Mouse (Mus musculus) lung, embryonic 14.5 days (tissue): Measurements from ENCODE around the gene Gm11273. TPM values are rescaled to one million over a fixed set of nuclear protein-coding genes. Genes with fewer than 3 reads are reported as not detected.
"Not testable (repeated sequence)": the region's sequence is repeated elsewhere in the genome, so short reads cannot be mapped to it uniquely, and the experiment has no call there.

Experiments
- ATAC-seq: fragments of 200-750 bp; cut with Nextera tagmentation; 2 replicates; pipeline ENCODE4 v1.8.0; 2017; ENCODE audit warnings: mild to moderate bottlenecking, moderate TSS enrichment, moderate library complexity; ENCODE audit not compliant: insufficient read depth
- DNase-seq: peaks from one replicate; pipeline ENCODE4 v3.0.0-alpha.2; 2015
- H3K27ac ChIP-seq: fragments of 300-500 bp; sonication (generic); 2 replicates; pipeline ENCODE4 v1.5.1; 2014; ENCODE audit warnings: low read depth, mild to moderate bottlenecking, moderate library complexity
- H3K27me3 ChIP-seq: fragments of 300-500 bp; sonication (generic); 2 replicates; pipeline ENCODE4 v1.6.1; 2014; ENCODE audit warnings: low read length, control low read depth; ENCODE audit not compliant: insufficient read depth
- H3K36me3 ChIP-seq: fragments of 300-500 bp; sonication (generic); 2 replicates; pipeline ENCODE4 v1.6.1; 2014; ENCODE audit warnings: control low read depth; ENCODE audit not compliant: insufficient read depth
- H3K4me1 ChIP-seq: fragments of 300-500 bp; sonication (generic); 2 replicates; pipeline ENCODE4 v1.6.1; 2014; ENCODE audit warnings: antibody characterized with exemption, control low read depth; ENCODE audit not compliant: insufficient read depth
- H3K4me2 ChIP-seq: fragments of 300-500 bp; sonication (generic); 2 replicates; pipeline ENCODE4 v1.6.1; 2014; ENCODE audit warnings: mild to moderate bottlenecking
- H3K4me3 ChIP-seq: fragments of 300-500 bp; sonication (generic); 2 replicates; pipeline ENCODE4 v1.5.1; 2014; ENCODE audit warnings: low read depth, low read length
- H3K9ac ChIP-seq: fragments of 300-500 bp; sonication (generic); 2 replicates; pipeline ENCODE4 v1.6.1; 2014
- H3K9me3 ChIP-seq: fragments of 300-500 bp; sonication (generic); 2 replicates; pipeline ENCODE4 v1.6.1; 2016; ENCODE audit warnings: low read depth, low read length, control low read depth
- CTCF ChIP-seq: IDR thresholded peaks from 2 replicates; pipeline ENCODE4 v1.5.1; 2016; ENCODE audit warnings: antibody characterized with exemption, low read depth
- WGBS: fragments of 180-500 bp; shearing (Covaris S2); extraction: QIAGEN DNeasy Blood & Tissue Kit; methylation state at CpG from one replicate; pipeline ENCODE4 v1.1.7; 2014; 5-methylcytosine and 5-hydroxymethylcytosine counted together
- polyA plus RNA-seq: library from polyadenylated mRNA; unstranded; fragments of >200 nt; fragmentation: Nextera tagmentation; extraction: Ambion mirVana; gene quantifications from 2 replicates; pipeline ENCODE4 v1.2.1, GENCODE M21; 2014

Gene Gm11273
- 6.6 and 7.6 TPM in 2 replicates for polyA plus RNA-seq

GRCm38 (mm10) chr13:21501182-21501581 lies at the start of gene Gm11273:
Gene Gm11273, minus strand, starts transcription at chr13:21501418.
- not testable (repeated sequence) for DNase-seq, H3K4me2 ChIP-seq, H3K27me3 ChIP-seq, H3K9me3 ChIP-seq, H3K4me3 ChIP-seq, H3K27ac ChIP-seq, ATAC-seq, H3K4me1 ChIP-seq, H3K9ac ChIP-seq, H3K36me3 ChIP-seq
- WGBS = 91% methylated on average over 13 of the region's 17 CpGs

GRCm38 (mm10) chr13:21550416-21551110 lies 49.3 kb upstream of the Gm11273 start:
- DNase-seq (peak; percentile 26), ATAC-seq (no peak)
- no peaks in the 10 kb centered on the region for H3K4me1 ChIP-seq
- H3K4me2 ChIP-seq = no peak overlapping the region
- no peaks in the 10 kb centered on the region for H3K9me3 ChIP-seq
- TF ChIP-seq CTCF = no peak
- no peak overlapping the region for H3K27ac ChIP-seq
- no peak overlapping the region for H3K4me3 ChIP-seq
- no peaks in the 10 kb centered on the region for H3K27me3 ChIP-seq
- no peaks in the 10 kb centered on the region for H3K36me3 ChIP-seq
- no peak overlapping the region for H3K9ac ChIP-seq
- WGBS = 34% methylated on average over 3 of the region's 3 CpGs

GRCm38 (mm10) chr13:21549487-21549886 lies 48.3 kb upstream of the Gm11273 start:
- 87% methylated on average over 3 of the region's 3 CpGs for WGBS
- no peaks in the 10 kb centered on the region for H3K27me3 ChIP-seq
- H3K9ac ChIP-seq = no peak overlapping the region
- DNase-seq (no peak), ATAC-seq (no peak)
- no peak overlapping the region for H3K4me3 ChIP-seq
- H3K4me1 ChIP-seq = no peaks in the 10 kb centered on the region
- no peak for TF ChIP-seq CTCF
- no peak overlapping the region for H3K27ac ChIP-seq
- H3K9me3 ChIP-seq = no peaks in the 10 kb centered on the region
- H3K36me3 ChIP-seq = no peaks in the 10 kb centered on the region
- H3K4me2 ChIP-seq = no peak overlapping the region

GRCm38 (mm10) chr13:21542708-21543107 lies 41.5 kb upstream of the Gm11273 start, which contains the start of gene Olfr1366:
Gene Olfr1366, minus strand, starts transcription at chr13:21542808.
- no peak within 1 kb of the TSS for H3K9ac ChIP-seq
- H3K4me3 ChIP-seq = no peak within 1 kb of the TSS
- no peaks in the 10 kb centered on the region for H3K27me3 ChIP-seq
- no peaks in the 10 kb centered on the region for H3K36me3 ChIP-seq
- no peak for DNase-seq
- no peaks in the 10 kb centered on the region for H3K9me3 ChIP-seq
- no peak for ATAC-seq
- WGBS = 85% methylated on average over 1 of the region's 1 CpGs
- no peak for TF ChIP-seq CTCF
- H3K4me2 ChIP-seq = no peak within 1 kb of the TSS
- H3K4me1 ChIP-seq = no peaks in the 10 kb centered on the region
- H3K27ac ChIP-seq = no peak within 1 kb of the TSS

GRCm38 (mm10) chr13:21530781-21531201 lies 29.6 kb upstream of the Gm11273 start, which contains the start of gene Zkscan8:
Gene Zkscan8, minus strand, starts transcription at chr13:21531120.
- 0% methylated on average over 39 of the region's 39 CpGs for WGBS
- ATAC-seq (peak; percentile 99), DNase-seq (peak; percentile 94)
- Histone ChIP-seq H3K36me3 (peaks cover 13% of the 10 kb centered on the region), H3K4me2 (peak within 1 kb of the TSS; percentile 63), H3K9ac (peak within 1 kb of the TSS; percentile 97), H3K4me1 (peaks cover 6% of the 10 kb centered on the region), H3K27ac (peak within 1 kb of the TSS; percentile 97), H3K4me3 (peak within 1 kb of the TSS; percentile 83), H3K9me3 (no peaks in the 10 kb centered on the region), H3K27me3 (no peaks in the 10 kb centered on the region)
- TF ChIP-seq CTCF = no peak

GRCm38 (mm10) chr13:21530136-21530535 lies 28.9 kb upstream of the Gm11273 start:
- peak overlapping the region; percentile 28; the same call in 1 of the 2 replicates for H3K9ac ChIP-seq
- 32% methylated on average over 7 of the region's 7 CpGs for WGBS
- H3K4me3 ChIP-seq = peak overlapping the region; percentile 83
- no peak for TF ChIP-seq CTCF
- DNase-seq (peak; percentile 18), ATAC-seq (no peak)
- H3K36me3 ChIP-seq = peaks cover 18% of the 10 kb centered on the region
- H3K27me3 ChIP-seq = no peaks in the 10 kb centered on the region
- peak overlapping the region; percentile 63 for H3K4me2 ChIP-seq
- H3K27ac ChIP-seq = no peak overlapping the region
- H3K9me3 ChIP-seq = no peaks in the 10 kb centered on the region
- H3K4me1 ChIP-seq = peaks cover 6% of the 10 kb centered on the region

GRCm38 (mm10) chr13:21506221-21506649 lies 5.0 kb upstream of the Gm11273 start:
- DNase-seq = peak; percentile 93

More at GRCm38 (mm10) chr13:21506221-21506649, 5.0 kb upstream of the Gm11273 start:
- Histone ChIP-seq H3K4me3 (peak overlapping the region; percentile 62), H3K9me3 (no peaks in the 10 kb centered on the region), H3K9ac (peak overlapping the region; percentile 65), H3K27me3 (no peaks in the 10 kb centered on the region), H3K4me1 (no peaks in the 10 kb centered on the region), H3K36me3 (no peaks in the 10 kb centered on the region), H3K4me2 (peak overlapping the region; percentile 64), H3K27ac (peak overlapping the region; percentile 87)
- WGBS = under 1% methylated on average over 21 of the region's 21 CpGs
- TF ChIP-seq CTCF = no peak
- peak; percentile 100 for ATAC-seq
